Mouse (Mus musculus) CH12.LX (cell line): ENCODE measurements at regions not wholly inside any gene's neighbourhood (a gene's known extent, or its start where the extent isn't known, plus 50 kb on each side); places are given as distances from the start of the nearest gene placed in this dataset.

Experiments used
- DNase-seq: peaks from one replicate; pipeline ENCODE4 v3.0.0-alpha.2; 2013; ENCODE audit errors: extremely low read depth
- H3K27ac ChIP-seq: 2 replicates; pipeline ENCODE4 v1.5.1; 2012; ENCODE audit warnings: low read depth, mild to moderate bottlenecking, control low read depth, moderate library complexity; ENCODE audit not compliant: insufficient read depth
- H3K27me3 ChIP-seq: replicated peaks from 2 replicates; pipeline ENCODE3; 2012; ENCODE audit warnings: inconsistent platforms
- H3K36me3 ChIP-seq, 2 experiments: replicated peaks in 1 of 2; 2 replicates each; pipeline versions ENCODE3 to v1.6.1; 2012; ENCODE audit warnings: inconsistent platforms in 1 of 2, low read length in 1 of 2, mild to moderate bottlenecking in 1 of 2, mixed read lengths in 1 of 2, moderate library complexity in 1 of 2; ENCODE audit not compliant: control insufficient read depth in 1 of 2, insufficient read depth in 1 of 2
- H3K4me1 ChIP-seq, 2 experiments: 2 replicates each; pipeline ENCODE4 v1.6.1; 2012; ENCODE audit warnings: inconsistent platforms in 1 of 2, moderate library complexity in 1 of 2; ENCODE audit not compliant: insufficient read depth in 2 of 2, control insufficient read depth in 1 of 2
- H3K4me2 ChIP-seq: 2 replicates; pipeline ENCODE4 v1.6.1; 2012; ENCODE audit warnings: low read depth, mild to moderate bottlenecking, control low read depth; ENCODE audit not compliant: poor library complexity, insufficient read depth, severe bottlenecking
- H3K4me3 ChIP-seq, 3 experiments: fragments of 150-350 bp in 1 of 3; sonication (generic) in 1 of 3; replicated peaks in 1 of 3; 2 replicates each; pipeline versions ENCODE3 to v1.5.1; 2011 to 2012; ENCODE audit warnings: low read depth in 2 of 3, low read length in 2 of 3, mild to moderate bottlenecking in 2 of 3, moderate library complexity in 2 of 3, control low read depth in 1 of 3, improper control_type of control experiment in 1 of 3, inconsistent platforms in 1 of 3, mixed read lengths in 1 of 3; ENCODE audit not compliant: poor library complexity in 1 of 3
- H3K79me2 ChIP-seq: replicated peaks from 2 replicates; pipeline ENCODE4 v1.6.1; 2012; ENCODE audit warnings: mild to moderate bottlenecking, moderate library complexity; ENCODE audit not compliant: control insufficient read depth, poor library complexity, insufficient read depth, severe bottlenecking; ENCODE audit errors: extremely low read depth
- H3K9ac ChIP-seq: 2 replicates; pipeline ENCODE4 v1.6.1; 2012; ENCODE audit warnings: low read depth, mild to moderate bottlenecking, control low read depth, moderate library complexity; ENCODE audit not compliant: insufficient read depth
- H3K9me3 ChIP-seq: replicated peaks from 2 replicates; pipeline ENCODE3; 2012; ENCODE audit warnings: low read length, inconsistent platforms, mixed read lengths
- BHLHE40 ChIP-seq: IDR thresholded peaks from 2 replicates; pipeline ENCODE4 v1.6.1; 2011; ENCODE audit warnings: mild to moderate bottlenecking, low read depth, low read length, improper control_type of control experiment
- CHD2 ChIP-seq: IDR thresholded peaks from 2 replicates; pipeline ENCODE4 v1.6.1; 2011; ENCODE audit warnings: low read length, improper control_type of control experiment
- MAX ChIP-seq: IDR thresholded peaks from 2 replicates; pipeline ENCODE4 v1.6.1; 2011; ENCODE audit warnings: low read length, improper control_type of control experiment
- MAZ ChIP-seq: IDR thresholded peaks from 2 replicates; pipeline ENCODE4 v1.6.1; 2012; ENCODE audit warnings: low read depth, mild to moderate bottlenecking, inconsistent platforms, low read length, improper control_type of control experiment, moderate library complexity
- MYC ChIP-seq: IDR thresholded peaks from 2 replicates; pipeline ENCODE4 v1.6.1; 2011; ENCODE audit warnings: low read depth, mild to moderate bottlenecking, improper control_type of control experiment, low read length
- TCF12 ChIP-seq: IDR thresholded peaks from 2 replicates; pipeline ENCODE4 v1.6.1; 2014; ENCODE audit warnings: low read depth, mild to moderate bottlenecking, inconsistent platforms, low read length, improper control_type of control experiment
- USF2 ChIP-seq: conservative IDR thresholded peaks from 2 replicates; pipeline ENCODE4 v1.6.1; 2011; ENCODE audit warnings: low read depth, low read length, improper control_type of control experiment
- ZC3H11A ChIP-seq: IDR thresholded peaks from 2 replicates; pipeline ENCODE4 v1.6.1; 2012; ENCODE audit warnings: low read depth, mild to moderate bottlenecking, inconsistent platforms, low read length, improper control_type of control experiment
- dilution Hi-C: fragments of 300-500 bp; cut with MboI; formaldehyde crosslinking; loops from 2 replicates; pipeline ENCODE4 v1.14.3; 2020; ENCODE audit warnings: low sequenced_read_pairs; ENCODE audit not compliant: extremely low pct_unique_long_range_greater_than_20kb, extremely low pct_ligation_motif_present
- in situ Hi-C: fragments of 300-500 bp; cut with MboI; formaldehyde crosslinking; loops from 3 replicates; pipeline ENCODE4 v1.14.3; 2019; ENCODE audit warnings: low sequenced_read_pairs, low pct_ligation_motif_present, low pct_unique_long_range_greater_than_20kb, mixed read lengths

- Histone ChIP-seq H3K9ac (no peak overlapping the region), H3K79me2 (no peaks in the 10 kb centered on the region), H3K27me3 (no peaks in the 10 kb centered on the region), H3K27ac (no peak overlapping the region), H3K4me1 (no peaks in the 10 kb centered on the region), H3K9me3 (no peaks in the 10 kb centered on the region), H3K4me3 (no peak overlapping the region), H3K4me2 (no peak overlapping the region)
- dilution Hi-C loops: no loop called here
- in situ Hi-C loops: no loop called here
- TF ChIP-seq ZC3H11A: no peak
- no peak for TF ChIP-seq BHLHE40
- no peak for TF ChIP-seq CHD2
- no peak for TF ChIP-seq TCF12
- TF ChIP-seq MAZ: no peak
- TF ChIP-seq MAX: no peak
- TF ChIP-seq USF2: no peak
- TF ChIP-seq MYC: no peak
- TF ChIP-seq, all 38 proteins: peak for 0
- H3K36me3 ChIP-seq: no peaks in the 10 kb centered on the region
- no peak for DNase-seq
Measured at GRCm38 (mm10) chr3:71512860-71513259, 1454.8 kb downstream of the Sis start.
